Mouse (Mus musculus) cortical plate, adult 2 months (tissue): Measurements from ENCODE around the gene Commd1.

ENCODE experiments used
- CTCF ChIP-seq: fragments of 200-500 bp; IDR thresholded peaks from 2 replicates; pipeline ENCODE4 v1.5.1; 2011; ENCODE audit warnings: mild to moderate bottlenecking, control low read depth, low read length; ENCODE audit not compliant: insufficient read depth; ENCODE audit errors: extremely low read depth
- POLR2A ChIP-seq: fragments of 200-500 bp; IDR thresholded peaks from 2 replicates; pipeline ENCODE4 v1.6.1; 2011; ENCODE audit warnings: mild to moderate bottlenecking, low read length, control low read depth; ENCODE audit not compliant: insufficient read depth; ENCODE audit errors: extremely low read depth

GRCm38 (mm10) chr11:22981041-22981440 is 1.1 kb downstream of the Commd1 start:
- TF ChIP-seq CTCF (no peak), POLR2A (no peak)
